Comparison of ENCODE assay signal across 22 mouse cellular contexts in the genomic region with DNA sequence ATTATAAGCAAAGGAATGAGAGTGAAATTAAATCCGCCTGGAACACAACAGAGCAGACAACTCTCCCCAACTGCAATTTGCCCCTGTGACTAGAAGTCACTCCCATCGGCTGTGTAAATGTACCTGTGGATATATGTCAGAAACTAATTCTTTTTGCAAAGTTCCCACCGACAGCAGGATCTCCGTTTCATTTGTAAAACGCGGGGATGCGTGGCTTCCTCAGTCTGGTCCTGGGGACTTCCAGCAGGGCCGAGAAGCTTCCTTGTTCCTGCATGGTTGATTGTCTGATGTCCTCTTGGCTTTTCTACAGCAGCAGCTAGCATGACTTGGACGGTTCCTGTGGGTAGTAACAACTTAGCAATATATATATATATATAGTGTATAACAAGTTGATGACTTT. TPM values are rescaled to one million over a fixed set of nuclear protein-coding genes. Genes with fewer than 3 reads are reported as not detected.
A peak's percentile ranks its signal among the peaks of the same experiment; 100 is the strongest.
DNase-seq lines count a peak whose midpoint lies in the region; ATAC-seq and TF ChIP-seq lines count a peak whose summit lies in the region.
"Had no signal": no experiment of that assay in that cellular context is flagged by ENCODE, and none has a peak within 500 bp of the region (broad histone marks: within the 10 kb centered on the region; RNA-seq: fewer than 3 reads in every experiment).

No protein-coding gene starts in this region.

- peak; percentile 15 for DNase-seq in lung, embryonic 14.5 days
- no peak for DNase-seq in lung, adult 18-20 months
- peak; percentile 21 for DNase-seq in retina, postnatal 1 day
- no peak for DNase-seq in retina, embryonic 14.5 days (ENCODE audit: low spot score)
- DNase-seq in right cerebral cortex, adult 18-20 months, result no peak
- DNase-seq: cerebellum, adult 9-10 months; spleen, adult 18-20 months; thymus, postnatal 25 days had no signal

- H3K9ac ChIP-seq in lung, embryonic 14.5 days, result peak overlapping the region; percentile 80
- H3K9ac ChIP-seq in midbrain, embryonic 13.5 days (replicated peaks), result no peak overlapping the region
- H3K9ac ChIP-seq: forebrain, embryonic 13.5 days; heart, embryonic 13.5 days; kidney, embryonic 15.5 days; liver, embryonic 12.5 days had no signal

- TF ChIP-seq CTCF in lung, embryonic 14.5 days (IDR thresholded peaks at IDR 0.05; ENCODE audit: low read depth), result no peak

- no peaks in the 10 kb centered on the region for H3K9me3 ChIP-seq in lung, embryonic 14.5 days (ENCODE audit: low read depth, low read length)
- H3K9me3 ChIP-seq in midbrain, embryonic 13.5 days, result no peaks in the 10 kb centered on the region
- H3K9me3 ChIP-seq: forebrain, embryonic 13.5 days; heart, embryonic 13.5 days; kidney, embryonic 15.5 days; liver, embryonic 12.5 days had no signal

- H3K36me3 ChIP-seq in lung, embryonic 14.5 days (ENCODE audit: insufficient read depth), result peaks cover 2% of the 10 kb centered on the region; the same call in 1 of the 2 replicates
- H3K36me3 ChIP-seq in midbrain, embryonic 13.5 days, result no peaks in the 10 kb centered on the region
- H3K36me3 ChIP-seq: heart, embryonic 13.5 days; kidney, embryonic 15.5 days; liver, embryonic 12.5 days had no signal

- 3% methylated on average over 9 of the region's 9 CpGs for WGBS in lung, embryonic 14.5 days
- WGBS in midbrain, embryonic 13.5 days, result 2% methylated on average over 9 of the region's 9 CpGs

- H3K27me3 ChIP-seq in lung, embryonic 14.5 days (ENCODE audit: insufficient read depth, low read length), result peaks cover 93% of the 10 kb centered on the region
- H3K27me3 ChIP-seq in midbrain, embryonic 13.5 days, result peaks cover 100% of the 10 kb centered on the region

- H3K4me2 ChIP-seq in lung, embryonic 14.5 days, result peak overlapping the region; percentile 75
- H3K4me2 ChIP-seq in midbrain, embryonic 13.5 days (replicated peaks), result no peak overlapping the region
- H3K4me2 ChIP-seq: forebrain, embryonic 13.5 days; kidney, embryonic 15.5 days had no signal

- peak overlapping the region; percentile 58 for H3K4me3 ChIP-seq in lung, embryonic 14.5 days (ENCODE audit: low read depth, low read length)
- H3K4me3 ChIP-seq in midbrain, embryonic 13.5 days (replicated peaks), result peak overlapping the region; percentile 6; the same call in 1 of the 2 replicates
- H3K4me3 ChIP-seq: forebrain, embryonic 13.5 days; kidney, embryonic 15.5 days; liver, embryonic 12.5 days had no signal

- H3K27ac ChIP-seq in lung, embryonic 14.5 days (ENCODE audit: low read depth), result peak overlapping the region; percentile 58; the same call in 1 of the 2 replicates
- no peak overlapping the region for H3K27ac ChIP-seq in midbrain, embryonic 13.5 days
- H3K27ac ChIP-seq: forebrain, embryonic 13.5 days; heart, embryonic 13.5 days; kidney, embryonic 15.5 days; liver, embryonic 12.5 days had no signal

- no peak for ATAC-seq in lung, embryonic 14.5 days (ENCODE audit: insufficient read depth)
- ATAC-seq in midbrain, embryonic 13.5 days, result no peak
- no peak for ATAC-seq in erythroblast, adult 5-6 weeks (replicated peaks; ENCODE audit: low FRiP score, poor library complexity, severe bottlenecking)
- ATAC-seq: CD4-positive, CD25-positive, alpha-beta regulatory T cell, adult 4 months; forebrain, embryonic 13.5 days; liver, embryonic 12.5 days had no signal

- peaks cover 4% of the 10 kb centered on the region; the same call in 1 of the 2 replicates for H3K4me1 ChIP-seq in lung, embryonic 14.5 days (ENCODE audit: insufficient read depth)
- peaks cover 26% of the 10 kb centered on the region for H3K4me1 ChIP-seq in midbrain, embryonic 13.5 days (replicated peaks)

RNA-seq across cellular contexts. Expression of gene Foxa1, which starts 1.2 kb away (rescaled TPM):
- polyA plus RNA-seq in lung, embryonic 14.5 days (2014; fragmentation: Nextera tagmentation; extraction: Ambion mirVana), result 21.1 and 22.5 TPM in 2 replicates
- polyA plus RNA-seq in midbrain, embryonic 13.5 days (2015; fragmentation: Nextera tagmentation; extraction: Ambion mirVana), result 3.0 and 3.8 TPM in 2 replicates
- not detected in 2 replicates for total RNA-seq in erythroblast, adult 5-6 weeks (2015; ENCODE audit: low replicate concordance)
- not detected in 2 replicates for total RNA-seq in erythroblast, adult 5-6 weeks (2017; ENCODE audit: low replicate concordance)
- total RNA-seq: gastrocnemius, adult 18-20 months; heart, postnatal 4 days; layer of hippocampus, adult 18-20 months; left cerebral cortex, postnatal 4 days; monocyte, adult 5-6 weeks had no signal
- polyA plus RNA-seq: CD4-positive, CD25-positive, alpha-beta regulatory T cell, adult 4 months; cortical plate, adult 2 months had no signal

RNA-seq across cellular contexts. Expression of gene Ttc6, which starts 16.0 kb away (rescaled TPM):
- 6.9 and 7.3 TPM in 2 replicates for polyA plus RNA-seq in lung, embryonic 14.5 days (2014; fragmentation: Nextera tagmentation; extraction: Ambion mirVana)
- 1.8 and 2.6 TPM in 2 replicates for polyA plus RNA-seq in midbrain, embryonic 13.5 days (2015; fragmentation: Nextera tagmentation; extraction: Ambion mirVana)
- total RNA-seq in erythroblast, adult 5-6 weeks (2015; ENCODE audit: low replicate concordance), result not detected in 2 replicates
- not detected in 2 replicates for total RNA-seq in erythroblast, adult 5-6 weeks (2017; ENCODE audit: low replicate concordance)
- total RNA-seq: adrenal gland, postnatal 4 days; gastrocnemius, adult 18-20 months had no signal
- polyA plus RNA-seq: CD4-positive, CD25-positive, alpha-beta regulatory T cell, adult 4 months had no signal

Comparison
In these comparisons a context has a peak if more than half of its experiments do, and no peak if none do; other contexts are left out.
1. DNase-seq: peak in lung, embryonic 14.5 days (single experiment) and retina, postnatal 1 day (single experiment); none in lung, adult 18-20 months (0 of 2), retina, embryonic 14.5 days (single experiment) and right cerebral cortex, adult 18-20 months (single experiment).